Mouse (Mus musculus): ENCODE measurements around the gene Nkain2. TPM values are rescaled to one million over a fixed set of nuclear protein-coding genes. Genes with fewer than 3 reads are reported as not detected.

Nkain2 gene
- not detected for polyA plus RNA-seq (2017; shearing (Covaris generic))

DNA sequence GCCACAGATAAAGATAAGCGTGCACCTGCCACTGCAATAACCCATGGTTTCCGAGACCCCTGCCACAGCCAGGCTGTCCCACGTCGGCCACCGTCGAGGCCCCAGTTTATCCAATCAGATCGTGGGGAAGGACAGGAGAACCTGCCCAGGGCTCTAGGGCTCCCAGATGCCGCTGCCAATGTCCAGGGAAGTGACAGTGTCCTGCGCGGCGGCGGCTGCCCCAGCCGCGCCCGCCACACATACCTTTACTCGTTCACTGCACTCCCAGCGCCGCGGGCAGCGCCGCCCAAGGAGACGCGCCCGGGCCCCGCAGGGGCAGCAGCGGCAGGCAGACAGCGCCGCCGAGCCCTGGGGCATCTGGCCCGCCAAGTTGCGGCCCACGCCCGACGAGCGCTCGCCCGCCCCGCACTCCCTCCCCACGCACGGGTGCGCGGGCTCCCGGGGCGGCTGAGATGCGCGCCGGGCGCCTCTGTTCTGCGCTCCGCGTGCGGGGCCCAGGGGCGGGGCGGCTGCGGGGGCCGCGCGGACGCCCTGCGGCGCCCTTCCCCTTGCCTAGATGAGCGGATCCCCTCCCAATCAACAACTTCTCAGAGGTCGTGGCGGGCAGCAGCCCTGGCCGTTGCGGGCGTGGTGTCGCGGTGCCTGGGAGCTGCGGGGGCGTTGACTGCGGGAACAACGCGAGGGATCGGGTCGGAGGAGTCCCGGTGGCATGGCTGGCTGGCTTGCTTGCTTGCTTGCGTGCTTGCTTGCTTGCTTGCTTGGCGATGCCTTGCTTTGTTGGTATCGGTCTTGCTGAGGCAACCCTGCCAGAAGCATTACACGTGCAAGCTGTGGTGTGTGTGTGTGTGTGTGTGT is at the start of gene Nkain2:
Nkain2 (minus strand) TSS at position 811 of the 855 bp plus-strand sequence.

Other genes with a start within 250 kb of the Nkain2 start
- gene Trdn, start 190.1 kb upstream of the Nkain2 start, polyA plus RNA-seq (2017; shearing (Covaris generic)) = 0.07 TPM